In genomic region chr2:28513431-28514370, GRCm38 (mm10) we compare ENCODE assay signal across 7 mouse cellular contexts. TPM values are rescaled to one million over a fixed set of nuclear protein-coding genes. Genes with fewer than 3 reads are reported as not detected.
DNase-seq lines count a peak whose midpoint lies in the region; ATAC-seq lines count a peak whose summit lies in the region.

No protein-coding gene starts in this region.

- ATAC-seq in forebrain, embryonic 13.5 days = peak; percentile 46
- ATAC-seq in kidney, embryonic 16.5 days (ENCODE audit: low FRiP score, low TSS enrichment) = peak; percentile 46
- 0 out of 2 replicates have a peak, but pooled peaks have one; percentile 4 for ATAC-seq in megakaryocyte progenitor cell, adult 5-6 weeks (replicated peaks; ENCODE audit: poor library complexity)
- peak; percentile 30; the same call in 1 of the 2 replicates for ATAC-seq in stomach, embryonic 16.5 days (ENCODE audit: insufficient read depth, low FRiP score)

- no peaks in the 10 kb centered on the region for H3K27me3 ChIP-seq in forebrain, embryonic 13.5 days
- no peaks in the 10 kb centered on the region for H3K27me3 ChIP-seq in kidney, embryonic 16.5 days (ENCODE audit: insufficient read depth, low read length)
- H3K27me3 ChIP-seq in stomach, embryonic 16.5 days (ENCODE audit: control insufficient read depth, insufficient read depth, low read length) = no peaks in the 10 kb centered on the region

- peak overlapping the region; percentile 84 for H3K4me3 ChIP-seq in forebrain, embryonic 13.5 days
- H3K4me3 ChIP-seq in kidney, embryonic 16.5 days (ENCODE audit: low read length) = peak overlapping the region; percentile 71
- H3K4me3 ChIP-seq in stomach, embryonic 16.5 days (replicated peaks; ENCODE audit: low read length) = peak overlapping the region; percentile 73

- H3K9ac ChIP-seq in forebrain, embryonic 13.5 days = peak overlapping the region; percentile 96
- H3K9ac ChIP-seq in kidney, embryonic 16.5 days (replicated peaks; ENCODE audit: low read length) = peak overlapping the region; percentile 94
- H3K9ac ChIP-seq in stomach, embryonic 16.5 days (ENCODE audit: low read length) = peak overlapping the region; percentile 90

- peaks cover 5% of the 10 kb centered on the region; the same call in 1 of the 2 replicates for H3K36me3 ChIP-seq in forebrain, embryonic 13.5 days (ENCODE audit: poor library complexity, severe bottlenecking)
- H3K36me3 ChIP-seq in kidney, embryonic 16.5 days (ENCODE audit: insufficient read depth, low read length) = no peaks in the 10 kb centered on the region
- H3K36me3 ChIP-seq in stomach, embryonic 16.5 days (ENCODE audit: control insufficient read depth, insufficient read depth, low read length) = no peaks in the 10 kb centered on the region

- H3K27ac ChIP-seq in forebrain, embryonic 13.5 days = peak overlapping the region; percentile 85
- H3K27ac ChIP-seq in kidney, embryonic 16.5 days (ENCODE audit: low read length) = peak overlapping the region; percentile 72
- H3K27ac ChIP-seq in stomach, embryonic 16.5 days (ENCODE audit: low read length) = peak overlapping the region; percentile 84

- peaks cover 50% of the 10 kb centered on the region for H3K4me1 ChIP-seq in forebrain, embryonic 13.5 days
- H3K4me1 ChIP-seq in kidney, embryonic 16.5 days (ENCODE audit: insufficient read depth, low read length) = peaks cover 19% of the 10 kb centered on the region
- peaks cover 16% of the 10 kb centered on the region for H3K4me1 ChIP-seq in stomach, embryonic 16.5 days (ENCODE audit: control insufficient read depth, insufficient read depth, low read length)

- no peaks in the 10 kb centered on the region for H3K9me3 ChIP-seq in forebrain, embryonic 13.5 days (replicated peaks)
- H3K9me3 ChIP-seq in kidney, embryonic 16.5 days (ENCODE audit: low read length) = no peaks in the 10 kb centered on the region
- no peaks in the 10 kb centered on the region for H3K9me3 ChIP-seq in stomach, embryonic 16.5 days (replicated peaks; ENCODE audit: control insufficient read depth, low read length)

- WGBS in forebrain, embryonic 13.5 days = 4% methylated on average over 47 of the region's 47 CpGs
- 3% methylated on average over 47 of the region's 47 CpGs for WGBS in kidney, embryonic 16.5 days
- WGBS in stomach, embryonic 16.5 days = 5% methylated on average over 47 of the region's 47 CpGs

- H3K4me2 ChIP-seq in forebrain, embryonic 13.5 days = peak overlapping the region; percentile 85
- H3K4me2 ChIP-seq in kidney, embryonic 16.5 days (replicated peaks; ENCODE audit: low read depth, low read length) = peak overlapping the region; percentile 96
- peak overlapping the region; percentile 94 for H3K4me2 ChIP-seq in stomach, embryonic 16.5 days (ENCODE audit: low read depth, low read length)

- peak; percentile 32 for DNase-seq in right cerebral cortex, postnatal 14 days
- no peak for DNase-seq in right cerebral cortex, postnatal 36 days (ENCODE audit: low spot score in 2 of 2)
- DNase-seq in cerebellum, adult 8-10 months = peak; percentile 51

RNA-seq across cellular contexts. Expression of gene Ralgds, which starts 0.8 kb away (rescaled TPM):
- polyA plus RNA-seq in forebrain, embryonic 13.5 days (2015; fragmentation: Nextera tagmentation; extraction: Ambion mirVana) = 50.9 and 53.6 TPM in 2 replicates
- polyA plus RNA-seq in kidney, embryonic 16.5 days (2015; fragmentation: Nextera tagmentation; extraction: Ambion mirVana) = 24.7 and 28.7 TPM in 2 replicates
- 3.4 and 7.4 TPM in 2 replicates for total RNA-seq in megakaryocyte progenitor cell, adult 5-6 weeks (2015)
- total RNA-seq in megakaryocyte progenitor cell, adult 5-6 weeks (2017) = 3.2 and 3.3 TPM in 2 replicates
- polyA plus RNA-seq in stomach, embryonic 16.5 days (2015; fragmentation: Nextera tagmentation; extraction: Ambion mirVana) = 24.6 and 28.2 TPM in 2 replicates

RNA-seq across cellular contexts. Expression of gene Gm10134, which starts 7.8 kb away (rescaled TPM):
- polyA plus RNA-seq in forebrain, embryonic 13.5 days (2015; fragmentation: Nextera tagmentation; extraction: Ambion mirVana) = 0.53 and 0.76 TPM in 2 replicates
- polyA plus RNA-seq in kidney, embryonic 16.5 days (2015; fragmentation: Nextera tagmentation; extraction: Ambion mirVana) = 8.3 and 9.8 TPM in 2 replicates
- total RNA-seq in megakaryocyte progenitor cell, adult 5-6 weeks (2015) = not detected in 2 replicates
- not detected in 2 replicates for total RNA-seq in megakaryocyte progenitor cell, adult 5-6 weeks (2017)
- 7.4 and 8.9 TPM in 2 replicates for polyA plus RNA-seq in stomach, embryonic 16.5 days (2015; fragmentation: Nextera tagmentation; extraction: Ambion mirVana)

RNA-seq across cellular contexts. Expression of gene Gbgt1, which starts 17.0 kb away (rescaled TPM):
- polyA plus RNA-seq in forebrain, embryonic 13.5 days (2015; fragmentation: Nextera tagmentation; extraction: Ambion mirVana) = 0.43 TPM in 1 of 2 replicates, not detected in the other
- polyA plus RNA-seq in kidney, embryonic 16.5 days (2015; fragmentation: Nextera tagmentation; extraction: Ambion mirVana) = 5.5 and 6.3 TPM in 2 replicates
- not detected in 2 replicates for total RNA-seq in megakaryocyte progenitor cell, adult 5-6 weeks (2015)
- total RNA-seq in megakaryocyte progenitor cell, adult 5-6 weeks (2017) = not detected in 2 replicates
- polyA plus RNA-seq in stomach, embryonic 16.5 days (2015; fragmentation: Nextera tagmentation; extraction: Ambion mirVana) = 3.2 and 3.5 TPM in 2 replicates

RNA-seq across cellular contexts. Expression of gene Mrps2, which starts 45.8 kb away (rescaled TPM):
- 52.5 and 54.3 TPM in 2 replicates for polyA plus RNA-seq in forebrain, embryonic 13.5 days (2015; fragmentation: Nextera tagmentation; extraction: Ambion mirVana)
- 70.8 and 74.2 TPM in 2 replicates for polyA plus RNA-seq in kidney, embryonic 16.5 days (2015; fragmentation: Nextera tagmentation; extraction: Ambion mirVana)
- 64.8 and 71.0 TPM in 2 replicates for total RNA-seq in megakaryocyte progenitor cell, adult 5-6 weeks (2015)
- 31.2 and 32.5 TPM in 2 replicates for total RNA-seq in megakaryocyte progenitor cell, adult 5-6 weeks (2017)
- polyA plus RNA-seq in stomach, embryonic 16.5 days (2015; fragmentation: Nextera tagmentation; extraction: Ambion mirVana) = 53.5 and 54.0 TPM in 2 replicates

RNA-seq across cellular contexts. Expression of gene 1700007K13Rik, which starts 47.6 kb away (rescaled TPM):
- polyA plus RNA-seq in forebrain, embryonic 13.5 days (2015; fragmentation: Nextera tagmentation; extraction: Ambion mirVana) = 2.0 TPM in 2 replicates
- polyA plus RNA-seq in kidney, embryonic 16.5 days (2015; fragmentation: Nextera tagmentation; extraction: Ambion mirVana) = 0.22 and 0.94 TPM in 2 replicates
- total RNA-seq in megakaryocyte progenitor cell, adult 5-6 weeks (2015) = not detected in 2 replicates
- not detected in 2 replicates for total RNA-seq in megakaryocyte progenitor cell, adult 5-6 weeks (2017)
- 0.80 and 0.99 TPM in 2 replicates for polyA plus RNA-seq in stomach, embryonic 16.5 days (2015; fragmentation: Nextera tagmentation; extraction: Ambion mirVana)

Comparison
In these comparisons a context has a peak if more than half of its experiments do, and no peak if none do; other contexts are left out.
1. DNase-seq: peak in right cerebral cortex, postnatal 14 days (single experiment) and cerebellum, adult 8-10 months (single experiment); none in right cerebral cortex, postnatal 36 days (0 of 2).
2. Peak in every context shown above with its lines, with median percentiles within 50 percentile points of each other: ATAC-seq, H3K27ac ChIP-seq, H3K4me2 ChIP-seq, H3K4me3 ChIP-seq and H3K9ac ChIP-seq.